Mouse (Mus musculus): ENCODE measurements around the gene Chic1.

The Chic1 gene

GRCm38 (mm10) chrX:103438023-103438422 lies 81.7 kb downstream of the Chic1 start:
- DNase-seq = no peak

GRCm38 (mm10) chrX:103440803-103441202 lies 84.5 kb downstream of the Chic1 start:
- peak in 1 of 2 experiments; percentile 21 for DNase-seq

DNA sequence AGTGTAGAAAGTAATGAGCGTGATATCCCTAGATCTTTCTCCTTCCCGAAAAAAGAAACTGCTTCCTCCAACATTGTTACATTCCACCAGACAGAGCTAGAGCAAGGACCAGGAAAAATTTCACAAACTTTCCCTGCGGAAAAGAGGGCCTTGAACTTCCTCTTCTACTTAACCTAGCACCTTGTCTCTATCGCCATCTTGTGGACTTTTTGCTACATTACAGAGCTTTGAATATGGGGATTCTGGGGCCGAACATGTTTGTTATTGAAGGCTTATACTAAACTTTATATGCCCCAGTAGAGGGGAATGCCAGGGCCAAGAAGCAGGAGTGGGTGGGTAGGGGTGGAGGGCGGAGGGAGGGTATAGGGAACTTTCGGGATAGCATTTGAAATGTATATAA lies 87.5 kb downstream of the Chic1 start:
- DNase-seq = peak in 1 of 2 experiments; percentile 47

All from lung, adult 18-20 months (tissue).